Mouse (Mus musculus): ENCODE data around the gene Dbx1. TPM values are rescaled to one million over a fixed set of nuclear protein-coding genes. Genes with fewer than 3 reads are reported as not detected.
A peak's percentile ranks its signal among the peaks of the same experiment; 100 is the strongest.

Gene Dbx1
- polyA plus RNA-seq, 1 experiment from 2014 or later, result 168 TPM

GRCm38 (mm10) chr7:49638941-49639776 lies 2.5 kb upstream of the Dbx1 start:
- peak; percentile 45 for DNase-seq (ENCODE audit: low spot score)
- Histone ChIP-seq H3K4me3 (peak overlapping the region; percentile 60), H3K9me3 (replicated peaks) (no peaks in the 10 kb centered on the region), H3K27me3 (ENCODE audit: low read depth, poor library complexity, severe bottlenecking) (peaks cover 99% of the 10 kb centered on the region), H3K4me1 (peaks cover 79% of the 10 kb centered on the region), H3K27ac (replicated peaks) (peak overlapping the region; percentile 83), H3K36me3 (no peaks in the 10 kb centered on the region)
- WGBS, result under 1% methylated on average over 35 of the region's 35 CpGs

GRCm38 (mm10) chr7:49637851-49638663 lies 1.4 kb upstream of the Dbx1 start:
- DNase-seq (ENCODE audit: low spot score), result peak; percentile 65
- WGBS, result under 1% methylated on average over 21 of the region's 21 CpGs
- peaks cover 100% of the 10 kb centered on the region for H3K27me3 ChIP-seq (ENCODE audit: low read depth, poor library complexity, severe bottlenecking)
- H3K9me3 ChIP-seq (replicated peaks), result no peaks in the 10 kb centered on the region
- H3K27ac ChIP-seq (replicated peaks), result peak overlapping the region; percentile 87
- peaks cover 90% of the 10 kb centered on the region for H3K4me1 ChIP-seq
- peaks cover 5% of the 10 kb centered on the region for H3K36me3 ChIP-seq
- H3K4me3 ChIP-seq, result peak overlapping the region; percentile 60

- Histone ChIP-seq H3K9me3 (replicated peaks) (no peaks in the 10 kb centered on the region), H3K27ac (replicated peaks) (peak overlapping the region; percentile 87), H3K36me3 (peaks cover 13% of the 10 kb centered on the region), H3K27me3 (ENCODE audit: low read depth, poor library complexity, severe bottlenecking) (peaks cover 100% of the 10 kb centered on the region), H3K4me3 (peak overlapping the region; percentile 60), H3K4me1 (peaks cover 97% of the 10 kb centered on the region)
- WGBS, result under 1% methylated on average over 9 of the region's 9 CpGs
- DNase-seq (ENCODE audit: low spot score), result peak; percentile 39
These were observed 632 bp upstream of the Dbx1 start for GRCm38 (mm10) chr7:49637281-49637680.

- H3K36me3 ChIP-seq, result peaks cover 26% of the 10 kb centered on the region
- H3K4me1 ChIP-seq, result peaks cover 89% of the 10 kb centered on the region
- H3K9me3 ChIP-seq (replicated peaks), result no peaks in the 10 kb centered on the region
- under 1% methylated on average over 22 of the region's 22 CpGs for WGBS
- H3K27ac ChIP-seq (replicated peaks), result peak overlapping the region; percentile 87
- H3K4me3 ChIP-seq, result peak overlapping the region; percentile 60
- H3K27me3 ChIP-seq (ENCODE audit: low read depth, poor library complexity, severe bottlenecking), result peaks cover 100% of the 10 kb centered on the region
- DNase-seq (ENCODE audit: low spot score), result peak; percentile 53
These were observed 678 bp downstream of the Dbx1 start for GRCm38 (mm10) chr7:49635971-49636370.

GRCm38 (mm10) chr7:49635074-49635621 lies 1.5 kb downstream of the Dbx1 start:
- H3K4me3 ChIP-seq, result peak overlapping the region; percentile 60
- H3K9me3 ChIP-seq (replicated peaks), result no peaks in the 10 kb centered on the region
- peak overlapping the region; percentile 87 for H3K27ac ChIP-seq (replicated peaks)
- H3K27me3 ChIP-seq (ENCODE audit: low read depth, poor library complexity, severe bottlenecking), result peaks cover 100% of the 10 kb centered on the region
- DNase-seq (ENCODE audit: low spot score), result peak; percentile 80
- H3K4me1 ChIP-seq, result peaks cover 81% of the 10 kb centered on the region
- under 1% methylated on average over 35 of the region's 35 CpGs for WGBS
- H3K36me3 ChIP-seq, result peaks cover 31% of the 10 kb centered on the region

GRCm38 (mm10) chr7:49634291-49635073 lies 2.2 kb downstream of the Dbx1 start:
- peaks cover 100% of the 10 kb centered on the region for H3K27me3 ChIP-seq (ENCODE audit: low read depth, poor library complexity, severe bottlenecking)
- no peaks in the 10 kb centered on the region for H3K9me3 ChIP-seq (replicated peaks)
- peaks cover 74% of the 10 kb centered on the region for H3K4me1 ChIP-seq
- peak overlapping the region; percentile 60 for H3K4me3 ChIP-seq
- H3K36me3 ChIP-seq, result peaks cover 31% of the 10 kb centered on the region
- WGBS, result under 1% methylated on average over 26 of the region's 26 CpGs
- DNase-seq (ENCODE audit: low spot score), result peak; percentile 56
- H3K27ac ChIP-seq (replicated peaks), result peak overlapping the region; percentile 87

- H3K9me3 ChIP-seq (replicated peaks), result no peaks in the 10 kb centered on the region
- peaks cover 100% of the 10 kb centered on the region for H3K27me3 ChIP-seq (ENCODE audit: low read depth, poor library complexity, severe bottlenecking)
- H3K27ac ChIP-seq (replicated peaks), result peak overlapping the region; percentile 87
- peak overlapping the region; percentile 60 for H3K4me3 ChIP-seq
- WGBS, result under 1% methylated on average over 33 of the region's 33 CpGs
- peaks cover 64% of the 10 kb centered on the region for H3K4me1 ChIP-seq
- H3K36me3 ChIP-seq, result peaks cover 31% of the 10 kb centered on the region
- peak; percentile 65 for DNase-seq (ENCODE audit: low spot score)
These were observed 3.2 kb downstream of the Dbx1 start for GRCm38 (mm10) chr7:49633375-49633956.

- Histone ChIP-seq H3K27me3 (ENCODE audit: low read depth, poor library complexity, severe bottlenecking) (peaks cover 100% of the 10 kb centered on the region), H3K4me3 (peak overlapping the region; percentile 60), H3K27ac (replicated peaks) (peak overlapping the region; percentile 87), H3K9me3 (replicated peaks) (no peaks in the 10 kb centered on the region), H3K4me1 (peaks cover 53% of the 10 kb centered on the region), H3K36me3 (peaks cover 31% of the 10 kb centered on the region)
- peak; percentile 37 for DNase-seq (ENCODE audit: low spot score)
- 4% methylated on average over 24 of the region's 24 CpGs for WGBS
These were observed 4.3 kb downstream of the Dbx1 start for GRCm38 (mm10) chr7:49632391-49632790.

GRCm38 (mm10) chr7:49631885-49632284 lies 4.8 kb downstream of the Dbx1 start:
- peaks cover 48% of the 10 kb centered on the region for H3K4me1 ChIP-seq
- peak overlapping the region; percentile 87 for H3K27ac ChIP-seq (replicated peaks)
- 16% methylated on average over 9 of the region's 9 CpGs for WGBS
- no peaks in the 10 kb centered on the region for H3K9me3 ChIP-seq (replicated peaks)
- peaks cover 100% of the 10 kb centered on the region for H3K27me3 ChIP-seq (ENCODE audit: low read depth, poor library complexity, severe bottlenecking)
- DNase-seq (ENCODE audit: low spot score), result no peak
- H3K4me3 ChIP-seq, result peak overlapping the region; percentile 60
- H3K36me3 ChIP-seq, result peaks cover 31% of the 10 kb centered on the region

GRCm38 (mm10) chr7:49620160-49620559 lies 16.5 kb downstream of the Dbx1 start:
- Histone ChIP-seq H3K4me3 (no peak overlapping the region), H3K4me1 (peaks cover 17% of the 10 kb centered on the region), H3K27me3 (ENCODE audit: low read depth, poor library complexity, severe bottlenecking) (peaks cover 96% of the 10 kb centered on the region), H3K9me3 (replicated peaks) (no peaks in the 10 kb centered on the region), H3K27ac (replicated peaks) (no peak overlapping the region), H3K36me3 (no peaks in the 10 kb centered on the region)
- DNase-seq (ENCODE audit: low spot score), result no peak
- WGBS, result 79% methylated on average over 1 of the region's 1 CpGs

GRCm38 (mm10) chr7:49617087-49617486 lies 19.6 kb downstream of the Dbx1 start:
- 76% methylated on average over 4 of the region's 4 CpGs for WGBS
- H3K36me3 ChIP-seq, result no peaks in the 10 kb centered on the region
- peaks cover 79% of the 10 kb centered on the region for H3K27me3 ChIP-seq (ENCODE audit: low read depth, poor library complexity, severe bottlenecking)
- peaks cover 13% of the 10 kb centered on the region for H3K4me1 ChIP-seq
- H3K27ac ChIP-seq (replicated peaks), result no peak overlapping the region
- H3K4me3 ChIP-seq, result no peak overlapping the region
- peak; percentile 37 for DNase-seq (ENCODE audit: low spot score)
- H3K9me3 ChIP-seq (replicated peaks), result no peaks in the 10 kb centered on the region
